Mouse (Mus musculus): ENCODE data around the gene Vmn1r100.
"Not testable (repeated sequence)": the region's sequence is repeated elsewhere in the genome, so short reads cannot be mapped to it uniquely, and the experiment has no call there.

DNA sequence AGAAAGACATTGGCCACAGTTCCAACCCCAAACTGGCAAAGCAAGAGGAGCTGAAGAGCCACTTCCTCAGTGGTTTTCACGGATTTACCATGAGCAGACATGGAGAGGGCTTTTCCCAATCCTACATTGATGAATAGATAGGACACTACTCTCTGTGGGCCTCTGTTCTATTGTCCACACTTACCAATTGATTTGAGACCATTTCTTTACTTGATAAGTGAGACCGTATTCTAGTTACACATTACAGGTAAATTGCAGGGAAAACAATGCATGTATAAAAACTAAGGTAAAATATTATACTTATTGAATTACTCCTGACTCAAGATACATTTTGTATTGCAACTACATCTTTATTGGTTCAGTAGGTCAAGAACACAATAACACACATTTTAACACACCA is 24.8 kb downstream of the Vmn1r100 start, which contains the start of gene Vmn1r101:
- not testable (repeated sequence) for TF ChIP-seq EP300, CTCF (IDR thresholded peaks at IDR 0.05; ENCODE audit: low read depth)

All from liver, postnatal 0 days (tissue).